Mouse (Mus musculus): ENCODE results near the gene Nagpa. TPM values are rescaled to one million over a fixed set of nuclear protein-coding genes. Genes with fewer than 3 reads are reported as not detected.
"Not testable (repeated sequence)": the region's sequence is repeated elsewhere in the genome, so short reads cannot be mapped to it uniquely, and the experiment has no call there.

The Nagpa gene
- total RNA-seq (2021): 10 to 100 TPM; 12.5 to 13.6 TPM

GRCm38 (mm10) chr16:5203668-5204433 lies at the start of gene Nagpa:
TSS of gene Nagpa (minus strand) at chr16:5204012.
- peak; percentile 72 to 75 for DNase-seq

GRCm38 (mm10) chr16:5252260-5252659 lies 48.4 kb upstream of the Nagpa start:
- DNase-seq: no peak

GRCm38 (mm10) chr16:5250891-5251290 lies 47.1 kb upstream of the Nagpa start:
- DNase-seq: no peak

- DNase-seq: peak; percentile 32 to 33
These were observed 40.6 kb upstream of the Nagpa start for GRCm38 (mm10) chr16:5244411-5244810.

GRCm38 (mm10) chr16:5242882-5243281 lies 39.1 kb upstream of the Nagpa start:
- DNase-seq: no peak

- DNase-seq: no peak
These were observed 38.5 kb upstream of the Nagpa start for GRCm38 (mm10) chr16:5242355-5242754.

- peak; percentile 92 for DNase-seq
These were observed 29.9 kb upstream of the Nagpa start, which contains the start of gene Alg1 for GRCm38 (mm10) chr16:5233418-5234313. TSS of gene Alg1 (plus strand) at chr16:5233621.

- DNase-seq: no peak
These were observed 29.2 kb upstream of the Nagpa start for GRCm38 (mm10) chr16:5232982-5233381.

GRCm38 (mm10) chr16:5228103-5228502 lies 24.3 kb upstream of the Nagpa start:
- DNase-seq: not testable (repeated sequence)

GRCm38 (mm10) chr16:5227501-5227900 lies 23.7 kb upstream of the Nagpa start:
- not testable (repeated sequence) for DNase-seq

- not testable (repeated sequence) for DNase-seq
These were observed 22.7 kb upstream of the Nagpa start for GRCm38 (mm10) chr16:5226534-5226933.

GRCm38 (mm10) chr16:5222140-5222539 lies 18.3 kb upstream of the Nagpa start, which contains the start of gene AU021092:
TSS of gene AU021092 (minus strand) at chr16:5222299.
- no peak for DNase-seq

GRCm38 (mm10) chr16:5221403-5221802 lies 17.6 kb upstream of the Nagpa start:
- DNase-seq: no peak

- no peak for DNase-seq
These were observed 13.7 kb upstream of the Nagpa start for GRCm38 (mm10) chr16:5217341-5218133.

GRCm38 (mm10) chr16:5216686-5217085 lies 12.9 kb upstream of the Nagpa start:
- DNase-seq: no peak

- DNase-seq: no peak
These were observed 10.3 kb upstream of the Nagpa start for GRCm38 (mm10) chr16:5214126-5214525.

GRCm38 (mm10) chr16:5212150-5212549 lies 8.3 kb upstream of the Nagpa start:
- DNase-seq: no peak

GRCm38 (mm10) chr16:5210365-5210764 lies 6.6 kb upstream of the Nagpa start:
- no peak for DNase-seq

- no peak for DNase-seq
These were observed 2.2 kb upstream of the Nagpa start for GRCm38 (mm10) chr16:5206051-5206450.

GRCm38 (mm10) chr16:5205431-5205970 lies 1.7 kb upstream of the Nagpa start:
- DNase-seq: no peak

- no peak for DNase-seq
These were observed 612 bp downstream of the Nagpa start for GRCm38 (mm10) chr16:5203200-5203599.

- DNase-seq: peak in 1 of 2 experiments; percentile 34
These were observed 1.1 kb downstream of the Nagpa start for GRCm38 (mm10) chr16:5202681-5203080.
